Mouse (Mus musculus) urinary bladder, postnatal 36 days (tissue): ENCODE data around the gene Olfr1084.
"Not testable (repeated sequence)": the region's sequence is repeated elsewhere in the genome, so short reads cannot be mapped to it uniquely, and the experiment has no call there.

Experiments
- DNase-seq, 2 experiments: peaks; one replicate each; pipeline ENCODE4 v3.0.0; 2022; ENCODE audit warnings: low spot score in 2 of 2, mixed read lengths in 1 of 2

The Olfr1084 gene

DNA sequence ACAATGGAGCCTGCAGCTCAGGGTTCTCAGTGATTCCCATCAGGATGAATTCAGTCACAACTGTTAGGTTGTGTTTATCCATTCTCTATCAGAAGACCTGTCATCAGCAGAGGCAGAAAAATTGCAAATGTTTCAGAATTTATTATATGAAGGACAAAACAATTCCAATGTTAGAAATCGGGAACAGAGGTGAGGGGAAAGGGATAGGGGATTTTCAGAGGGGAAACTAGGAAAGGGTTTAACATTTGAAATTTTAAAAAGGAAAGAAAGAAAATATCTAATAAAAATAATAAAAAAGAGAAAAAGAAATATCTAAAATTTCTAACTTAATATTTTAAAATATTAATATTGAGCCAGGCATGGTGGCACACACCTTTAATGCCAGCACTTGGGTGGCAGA, at the start of gene Olfr1084:
TSS of gene Olfr1084 (minus strand) at position 101 of the 400 bp plus-strand sequence.
- not testable (repeated sequence) for DNase-seq

DNA sequence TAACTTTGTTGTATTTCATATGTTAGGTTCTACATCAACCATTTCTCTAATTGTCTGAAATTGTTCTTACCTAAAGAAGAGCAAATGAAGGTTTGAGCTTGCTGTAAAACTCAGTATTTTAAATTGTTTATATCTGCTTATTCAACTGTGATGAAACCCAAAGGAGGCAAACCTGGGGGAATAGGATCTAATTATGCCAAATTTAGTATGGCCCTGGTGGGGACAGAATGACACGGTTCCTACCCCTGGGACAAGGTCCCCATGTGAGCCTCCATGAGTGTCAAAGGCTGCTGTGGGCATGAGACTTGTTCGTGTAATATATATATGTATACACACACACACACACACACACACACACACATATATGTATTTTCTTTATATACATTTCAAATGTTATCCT, 40.5 kb upstream of the Olfr1084 start, which contains the start of gene Olfr1086:
TSS of gene Olfr1086 (minus strand) at position 101 of the 400 bp plus-strand sequence.
- DNase-seq = no peak

DNA sequence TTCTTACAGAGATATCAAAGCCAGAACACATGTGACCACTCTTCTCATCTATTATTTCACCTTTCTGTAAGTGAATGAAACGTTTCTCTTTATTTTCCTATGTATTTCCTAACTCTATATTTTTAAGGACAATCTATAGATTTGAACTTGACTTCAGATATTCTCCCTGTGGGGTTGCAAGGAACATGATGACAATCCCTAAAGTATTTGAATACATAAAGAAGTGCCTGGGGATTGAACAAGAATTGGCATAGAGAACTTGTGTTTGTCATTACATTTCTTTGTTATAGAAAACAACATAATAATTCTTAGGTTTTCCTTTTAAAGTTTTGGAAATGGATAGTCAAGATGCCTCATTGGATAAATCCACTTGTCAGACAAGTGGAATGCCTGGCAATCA, 22.4 kb upstream of the Olfr1084 start, which contains the start of gene Olfr1085:
TSS of gene Olfr1085 (minus strand) at position 101 of the 400 bp plus-strand sequence.
- DNase-seq = no peak

DNA sequence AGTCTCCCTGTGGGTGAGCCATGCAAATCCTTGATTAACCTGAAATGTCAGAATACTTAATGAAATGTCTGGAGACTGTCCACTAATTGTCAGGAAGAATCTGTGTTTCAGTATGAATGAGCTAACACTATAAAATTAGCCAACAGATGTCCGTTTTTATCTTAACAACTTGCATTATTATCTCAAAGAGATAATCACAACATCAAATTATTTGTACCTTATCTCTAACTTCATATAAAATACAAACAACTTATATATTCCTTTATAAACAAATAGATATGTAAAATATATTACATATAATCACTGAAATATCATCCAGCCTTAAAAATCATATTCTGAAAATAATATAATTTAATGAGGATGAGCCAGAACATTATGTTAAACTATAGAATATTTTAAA, 40.7 kb downstream of the Olfr1084 start, which contains the start of gene Olfr1082:
TSS of gene Olfr1082 (minus strand) at position 101 of the 400 bp plus-strand sequence.
- not testable (repeated sequence) for DNase-seq
